Mouse (Mus musculus): ENCODE measurements at regions not wholly inside any gene's neighbourhood (a gene's known extent, or its start where the extent isn't known, plus 50 kb on each side); places are given as distances from the start of the nearest gene placed in this dataset.

- Histone ChIP-seq H3K4me1 (ENCODE audit: insufficient read depth, low read depth, low read length) (peaks cover 6% of the 10 kb centered on the region; the same call in 1 of the 2 replicates), H3K4me3 (ENCODE audit: low read depth, low read length) (no peak overlapping the region), H3K9ac (replicated peaks; ENCODE audit: low read depth) (no peak overlapping the region), H3K27me3 (replicated peaks; ENCODE audit: insufficient read depth, low read length) (no peaks in the 10 kb centered on the region), H3K36me3 (ENCODE audit: insufficient read depth, low read length) (no peaks in the 10 kb centered on the region), H3K27ac (ENCODE audit: low read length) (no peak overlapping the region), H3K9me3 (ENCODE audit: low read length) (no peaks in the 10 kb centered on the region), H3K4me2 (replicated peaks; ENCODE audit: low read depth, low read length) (0 out of 2 replicates have a peak overlapping the region, but pooled peaks have one; percentile 8)
- TF ChIP-seq CTCF (IDR thresholded peaks at IDR 0.05) (no peak), EP300 (IDR thresholded peaks at IDR 0.05) (no peak)
- DNase-seq (ENCODE audit: low spot score): no peak
- WGBS: 74% methylated on average over 8 of the region's 8 CpGs
- ATAC-seq: no peak
Observed at GRCm38 (mm10) chr19:56231430-56231829, 55.5 kb upstream of the Habp2 start.

GRCm38 (mm10) chr19:56231849-56232248 lies 55.1 kb upstream of the Habp2 start:
- Histone ChIP-seq H3K9me3 (ENCODE audit: low read length) (no peaks in the 10 kb centered on the region), H3K27ac (ENCODE audit: low read length) (no peak overlapping the region), H3K36me3 (ENCODE audit: insufficient read depth, low read length) (no peaks in the 10 kb centered on the region), H3K27me3 (replicated peaks; ENCODE audit: insufficient read depth, low read length) (no peaks in the 10 kb centered on the region), H3K4me2 (replicated peaks; ENCODE audit: low read depth, low read length) (0 out of 2 replicates have a peak overlapping the region, but pooled peaks have one; percentile 8), H3K9ac (replicated peaks; ENCODE audit: low read depth) (no peak overlapping the region), H3K4me3 (ENCODE audit: low read depth, low read length) (no peak overlapping the region), H3K4me1 (ENCODE audit: insufficient read depth, low read depth, low read length) (peaks cover 6% of the 10 kb centered on the region; the same call in 1 of the 2 replicates)
- DNase-seq (ENCODE audit: low spot score) (peak; percentile 66), ATAC-seq (peak; percentile 12; the same call in 1 of the 2 replicates)
- WGBS: 14% methylated on average over 9 of the region's 9 CpGs
- no peak for TF ChIP-seq EP300 (IDR thresholded peaks at IDR 0.05)
- no peak for TF ChIP-seq CTCF (IDR thresholded peaks at IDR 0.05)

GRCm38 (mm10) chr19:56232269-56232668 lies 54.7 kb upstream of the Habp2 start:
- ATAC-seq: 0 out of 2 replicates have a peak, but pooled peaks have one; percentile 8
- Histone ChIP-seq H3K27me3 (replicated peaks; ENCODE audit: insufficient read depth, low read length) (no peaks in the 10 kb centered on the region), H3K4me1 (ENCODE audit: insufficient read depth, low read depth, low read length) (peaks cover 6% of the 10 kb centered on the region; the same call in 1 of the 2 replicates), H3K4me2 (replicated peaks; ENCODE audit: low read depth, low read length) (no peak overlapping the region; the same call in 1 of the 2 replicates), H3K27ac (ENCODE audit: low read length) (no peak overlapping the region), H3K9ac (replicated peaks; ENCODE audit: low read depth) (no peak overlapping the region), H3K36me3 (ENCODE audit: insufficient read depth, low read length) (no peaks in the 10 kb centered on the region), H3K4me3 (ENCODE audit: low read depth, low read length) (no peak overlapping the region), H3K9me3 (ENCODE audit: low read length) (no peaks in the 10 kb centered on the region)
- WGBS: 35% methylated on average over 7 of the region's 7 CpGs
- DNase-seq (ENCODE audit: low spot score): peak; percentile 11
- no peak for TF ChIP-seq EP300 (IDR thresholded peaks at IDR 0.05)
- no peak for TF ChIP-seq CTCF (IDR thresholded peaks at IDR 0.05)

- no peak overlapping the region for H3K27ac ChIP-seq (ENCODE audit: low read length)
- no peak overlapping the region for H3K9ac ChIP-seq (replicated peaks; ENCODE audit: low read depth)
Observed at GRCm38 (mm10) chr19:56232950-56233349, 54.0 kb upstream of the Habp2 start.

DNA sequence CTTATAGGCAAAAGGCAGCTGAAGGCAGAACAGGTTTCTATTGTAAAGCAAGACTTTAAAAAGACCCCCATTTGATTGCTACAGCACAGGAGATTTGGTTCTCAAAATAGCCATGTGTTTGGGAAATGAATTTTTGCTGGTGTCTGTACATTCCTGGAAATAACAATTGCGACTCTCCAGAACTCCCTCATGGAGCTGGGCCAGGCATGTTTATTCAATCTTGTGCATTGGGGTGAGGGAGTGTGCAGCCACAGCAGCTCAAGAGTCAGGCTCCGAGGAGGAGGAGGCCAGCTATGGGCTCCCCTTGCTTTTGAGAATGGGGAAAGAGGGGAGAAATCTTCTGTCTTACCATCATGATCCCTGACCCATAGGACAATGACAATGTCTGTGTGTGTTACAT lies 51.9 kb upstream of the Habp2 start:
- 14% methylated on average over 2 of the region's 2 CpGs for WGBS
- no peak overlapping the region for H3K27ac ChIP-seq (ENCODE audit: low read length)

More at GRCm38 (mm10) chr19:56232950-56233349, 54.0 kb upstream of the Habp2 start:
- no peak for DNase-seq (ENCODE audit: low spot score)
- Histone ChIP-seq H3K4me1 (ENCODE audit: insufficient read depth, low read depth, low read length) (peaks cover 6% of the 10 kb centered on the region; the same call in 1 of the 2 replicates), H3K9me3 (ENCODE audit: low read length) (no peaks in the 10 kb centered on the region), H3K36me3 (ENCODE audit: insufficient read depth, low read length) (no peaks in the 10 kb centered on the region), H3K4me2 (replicated peaks; ENCODE audit: low read depth, low read length) (no peak overlapping the region), H3K4me3 (ENCODE audit: low read depth, low read length) (no peak overlapping the region), H3K27me3 (replicated peaks; ENCODE audit: insufficient read depth, low read length) (no peaks in the 10 kb centered on the region)
- TF ChIP-seq EP300 (IDR thresholded peaks at IDR 0.05): no peak
- TF ChIP-seq CTCF (IDR thresholded peaks at IDR 0.05): peak; percentile 46
- no peak for ATAC-seq
- over 99% methylated on average over 5 of the region's 5 CpGs for WGBS

More for the DNA sequence above, 51.9 kb upstream of the Habp2 start:
- Histone ChIP-seq H3K4me1 (ENCODE audit: insufficient read depth, low read depth, low read length) (peaks cover 6% of the 10 kb centered on the region; the same call in 1 of the 2 replicates), H3K9me3 (ENCODE audit: low read length) (no peaks in the 10 kb centered on the region), H3K4me3 (ENCODE audit: low read depth, low read length) (no peak overlapping the region), H3K27me3 (replicated peaks; ENCODE audit: insufficient read depth, low read length) (no peaks in the 10 kb centered on the region), H3K4me2 (replicated peaks; ENCODE audit: low read depth, low read length) (no peak overlapping the region), H3K9ac (replicated peaks; ENCODE audit: low read depth) (no peak overlapping the region), H3K36me3 (ENCODE audit: insufficient read depth, low read length) (no peaks in the 10 kb centered on the region)
- TF ChIP-seq EP300 (IDR thresholded peaks at IDR 0.05) (no peak), CTCF (IDR thresholded peaks at IDR 0.05) (no peak)
- DNase-seq (ENCODE audit: low spot score) (peak; percentile 67), ATAC-seq (no peak; the same call in 1 of the 2 replicates)
